8 mouse cellular contexts compared by ENCODE assay signal in the genomic region with DNA sequence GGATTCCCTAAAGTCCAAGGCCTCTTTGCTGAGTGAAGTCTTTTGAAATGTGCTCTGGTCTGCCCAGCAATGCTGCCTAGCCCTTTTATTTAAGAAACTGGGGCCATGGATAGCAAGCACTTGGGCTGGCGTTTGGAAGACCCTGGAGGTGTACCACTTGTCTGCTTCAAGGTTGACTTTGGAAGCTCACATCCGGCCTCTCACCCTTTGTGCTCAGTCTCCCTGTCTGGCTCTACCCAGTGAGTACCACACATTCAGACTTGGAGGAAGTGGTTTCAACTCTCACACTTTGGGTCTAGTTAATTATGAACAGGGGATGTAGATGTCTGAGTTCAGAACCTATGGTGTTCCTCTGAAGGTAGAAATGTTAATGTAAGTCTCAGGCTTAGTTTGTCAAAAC. TPM values are rescaled to one million over a fixed set of nuclear protein-coding genes. Genes with fewer than 3 reads are reported as not detected.
DNase-seq lines count a peak whose midpoint lies in the region; ATAC-seq and TF ChIP-seq lines count a peak whose summit lies in the region.

No protein-coding gene starts in this region.

- DNase-seq in lung, postnatal 0 days (ENCODE audit: low spot score): no peak
- DNase-seq in lung, postnatal 4 days: no peak
- no peak for DNase-seq in limb, embryonic 10.5 days (ENCODE audit: low spot score)
- DNase-seq in left cerebral cortex, adult 8-10 months (ENCODE audit: low spot score in 2 of 2): no peak
- no peak for DNase-seq in right cerebral cortex, postnatal 10 days (ENCODE audit: low spot score in 2 of 2)
- DNase-seq in frontal cortex, postnatal 14 days (ENCODE audit: low spot score in 2 of 2): no peak

- TF ChIP-seq CTCF in lung, postnatal 0 days (IDR thresholded peaks at IDR 0.05): no peak
- no peak for TF ChIP-seq CTCF in small intestine, adult 2 months (IDR thresholded peaks at IDR 0.05; ENCODE audit: extremely low read depth, insufficient read length, insufficient replicate concordance, low read depth, low read length)

- no peaks in the 10 kb centered on the region for H3K27me3 ChIP-seq in lung, postnatal 0 days (replicated peaks; ENCODE audit: insufficient read depth, low read length)
- no peaks in the 10 kb centered on the region for H3K27me3 ChIP-seq in embryonic facial prominence, embryonic 12.5 days
- H3K27me3 ChIP-seq in limb, embryonic 10.5 days (ENCODE audit: low read depth, poor library complexity, severe bottlenecking): peaks cover 17% of the 10 kb centered on the region; the same call in 1 of the 2 replicates
- no peaks in the 10 kb centered on the region for H3K27me3 ChIP-seq in small intestine, adult 2 months (ENCODE audit: control insufficient read depth, insufficient read depth, low read length)

- H3K36me3 ChIP-seq in lung, postnatal 0 days (ENCODE audit: insufficient read depth, low read length): no peaks in the 10 kb centered on the region
- H3K36me3 ChIP-seq in embryonic facial prominence, embryonic 12.5 days: no peaks in the 10 kb centered on the region
- H3K36me3 ChIP-seq in limb, embryonic 10.5 days: no peaks in the 10 kb centered on the region
- no peaks in the 10 kb centered on the region for H3K36me3 ChIP-seq in small intestine, adult 2 months (ENCODE audit: control insufficient read depth, insufficient read depth, low read length)

- TF ChIP-seq POLR2A in small intestine, adult 2 months (IDR thresholded peaks at IDR 0.05; ENCODE audit: low read depth, low read length): no peak

- no peaks in the 10 kb centered on the region for H3K9me3 ChIP-seq in lung, postnatal 0 days (ENCODE audit: low read length)
- H3K9me3 ChIP-seq in embryonic facial prominence, embryonic 12.5 days: no peaks in the 10 kb centered on the region
- no peaks in the 10 kb centered on the region for H3K9me3 ChIP-seq in limb, embryonic 10.5 days (replicated peaks)

- H3K4me1 ChIP-seq in lung, postnatal 0 days (ENCODE audit: insufficient read depth, low read depth, low read length): no peaks in the 10 kb centered on the region
- peaks cover 29% of the 10 kb centered on the region for H3K4me1 ChIP-seq in embryonic facial prominence, embryonic 12.5 days
- peaks cover 48% of the 10 kb centered on the region for H3K4me1 ChIP-seq in limb, embryonic 10.5 days
- peaks cover 6% of the 10 kb centered on the region; the same call in 1 of the 2 replicates for H3K4me1 ChIP-seq in small intestine, adult 2 months (ENCODE audit: control insufficient read depth, insufficient read depth, insufficient read length, low read length)

- H3K9ac ChIP-seq in lung, postnatal 0 days (replicated peaks; ENCODE audit: low read depth): no peak overlapping the region; the same call in 1 of the 2 replicates
- H3K9ac ChIP-seq in embryonic facial prominence, embryonic 12.5 days: peak overlapping the region; percentile 90; the same call in 1 of the 2 replicates

- no peak overlapping the region for H3K27ac ChIP-seq in lung, postnatal 0 days (ENCODE audit: low read length)
- peak overlapping the region; percentile 36; the same call in 1 of the 2 replicates for H3K27ac ChIP-seq in embryonic facial prominence, embryonic 12.5 days
- H3K27ac ChIP-seq in limb, embryonic 10.5 days: no peak overlapping the region
- no peak overlapping the region for H3K27ac ChIP-seq in small intestine, adult 2 months (ENCODE audit: insufficient read depth, low read depth, low read length)

- no peak for ATAC-seq in lung, postnatal 0 days
- no peak for ATAC-seq in embryonic facial prominence, embryonic 12.5 days (ENCODE audit: insufficient number of reproducible peaks, insufficient read depth, low FRiP score, low TSS enrichment)

- H3K4me3 ChIP-seq in lung, postnatal 0 days (ENCODE audit: low read depth, low read length): peak overlapping the region; percentile 66
- peak overlapping the region; percentile 82 for H3K4me3 ChIP-seq in embryonic facial prominence, embryonic 12.5 days
- peak overlapping the region; percentile 93 for H3K4me3 ChIP-seq in limb, embryonic 10.5 days
- H3K4me3 ChIP-seq in small intestine, adult 2 months (ENCODE audit: low read depth, low read length): peak overlapping the region; percentile 5; the same call in 1 of the 2 replicates

- peak overlapping the region; percentile 72 for H3K4me2 ChIP-seq in lung, postnatal 0 days (replicated peaks; ENCODE audit: low read depth, low read length)
- peak overlapping the region; percentile 84 for H3K4me2 ChIP-seq in embryonic facial prominence, embryonic 12.5 days (replicated peaks)

- TF ChIP-seq EP300 in lung, postnatal 0 days (IDR thresholded peaks at IDR 0.05): no peak

- 54% methylated on average over 2 of the region's 2 CpGs for WGBS in lung, postnatal 0 days
- 49% methylated on average over 2 of the region's 2 CpGs for WGBS in embryonic facial prominence, embryonic 12.5 days
- 69% methylated on average over 2 of the region's 2 CpGs for WGBS in limb, embryonic 10.5 days
- WGBS in small intestine, adult 2 months: 83% methylated on average over 2 of the region's 2 CpGs

RNA-seq across cellular contexts. Expression of gene Fyn, which starts 2.8 kb away (rescaled TPM):
- polyA plus RNA-seq in lung, postnatal 0 days (2015; fragmentation: Nextera tagmentation; extraction: Ambion mirVana): 21.1 and 23.0 TPM in 2 replicates
- 37.4 and 41.8 TPM in 2 replicates for polyA plus RNA-seq in embryonic facial prominence, embryonic 12.5 days (2016; fragmentation: Nextera tagmentation; extraction: Ambion mirVana)
- 13.1 and 16.0 TPM in 2 replicates for polyA plus RNA-seq in limb, embryonic 10.5 days (2016; fragmentation: Nextera tagmentation; extraction: Ambion mirVana)
- polyA plus RNA-seq in small intestine, adult 2 months (2012; rRNA removed): 4.6 and 7.3 TPM in 2 replicates
- total RNA-seq in left cerebral cortex, adult 8-10 months (2022): 100 to 1,000 TPM; 100 to 111 (median 108) TPM

Comparison
In these comparisons a context has a peak if more than half of its experiments do, and no peak if none do; other contexts are left out.
1. H3K4me3 ChIP-seq: peak in every context shown above with its lines; median percentile 93 in limb, embryonic 10.5 days; 82 in embryonic facial prominence, embryonic 12.5 days; 66 in lung, postnatal 0 days; 5 in small intestine, adult 2 months.